Mouse (Mus musculus): ENCODE results near the gene Eif2ak2. TPM values are rescaled to one million over a fixed set of nuclear protein-coding genes. Genes with fewer than 3 reads are reported as not detected.

Eif2ak2 gene
- 17.1 TPM for total RNA-seq (2023)

GRCm38 (mm10) chr17:78882401-78883112 is at the start of gene Eif2ak2:
Gene Eif2ak2, minus strand, starts transcription at chr17:78882573.

GRCm38 (mm10) chr17:78916369-78916813 is 34.0 kb upstream of the Eif2ak2 start, which contains the start of gene Cebpzos:
Gene Cebpzos, plus strand, starts transcription at chr17:78916500.

GRCm38 (mm10) chr17:78906892-78907291 is 24.5 kb upstream of the Eif2ak2 start, which contains the start of gene Sult6b1:
Gene Sult6b1, minus strand, starts transcription at chr17:78906992.

GRCm38 (mm10) chr17:78834856-78835835 is 47.2 kb downstream of the Eif2ak2 start, which contains the start of the genes Heatr5b and Gpatch11:
Gene Heatr5b, minus strand, starts transcription at chr17:78835364.
Gene Gpatch11, plus strand, starts transcription at chr17:78835567.

Other genes starting within 250 kb of the Eif2ak2 start
- 31.2 TPM for gene Strn, start 145.4 kb downstream of the Eif2ak2 start, total RNA-seq (2023)
- 33.5 TPM for gene Heatr5b, start 47.2 kb downstream of the Eif2ak2 start, total RNA-seq (2023)
- 31.8 TPM for gene Gpatch11, start 47.0 kb downstream of the Eif2ak2 start, total RNA-seq (2023)
- not detected for gene Sult6b1, start 24.4 kb upstream of the Eif2ak2 start, total RNA-seq (2023)
- 7.9 TPM for gene Cebpzos, start 33.9 kb upstream of the Eif2ak2 start, total RNA-seq (2023)
- 102 TPM for gene Cebpz, start 54.5 kb upstream of the Eif2ak2 start, total RNA-seq (2023)
- gene Ndufaf7, start 54.6 kb upstream of the Eif2ak2 start, total RNA-seq (2023) = 17.0 TPM
- gene Prkd3, start 138.2 kb upstream of the Eif2ak2 start, total RNA-seq (2023) = 52.8 TPM
- 4.3 TPM for gene Qpct, start 169.3 kb upstream of the Eif2ak2 start, total RNA-seq (2023)

Data from CD4-positive naive resting alpha-beta T cell, adult 57 days (primary cell).